Mouse (Mus musculus): Measurements from ENCODE around the gene Wdr20. TPM values are rescaled to one million over a fixed set of nuclear protein-coding genes. Genes with fewer than 3 reads are reported as not detected.

Wdr20 gene
- polyA plus RNA-seq, 1 experiment from 2014 or later, result 25.4 TPM

- peaks cover 9% of the 10 kb centered on the region; the same call in 1 of the 2 replicates for H3K36me3 ChIP-seq (ENCODE audit: insufficient read depth)
- no peaks in the 10 kb centered on the region for H3K27me3 ChIP-seq (ENCODE audit: insufficient read depth, low read length)
- no peaks in the 10 kb centered on the region for H3K9me3 ChIP-seq (ENCODE audit: low read depth, low read length)
- no peak overlapping the region for H3K4me3 ChIP-seq (ENCODE audit: low read depth, low read length)
- WGBS, result 74% methylated on average over 6 of the region's 6 CpGs
- H3K4me2 ChIP-seq, result no peak overlapping the region
- ATAC-seq (ENCODE audit: insufficient read depth) (no peak), DNase-seq (no peak)
- no peaks in the 10 kb centered on the region for H3K4me1 ChIP-seq (ENCODE audit: insufficient read depth)
- no peak overlapping the region for H3K9ac ChIP-seq
- H3K27ac ChIP-seq (ENCODE audit: low read depth), result no peak overlapping the region
- no peak for TF ChIP-seq CTCF (IDR thresholded peaks at IDR 0.05; ENCODE audit: low read depth)
Measured at GRCm38 (mm10) chr12:110796748-110797147, 59.0 kb downstream of the Wdr20 start.

DNA sequence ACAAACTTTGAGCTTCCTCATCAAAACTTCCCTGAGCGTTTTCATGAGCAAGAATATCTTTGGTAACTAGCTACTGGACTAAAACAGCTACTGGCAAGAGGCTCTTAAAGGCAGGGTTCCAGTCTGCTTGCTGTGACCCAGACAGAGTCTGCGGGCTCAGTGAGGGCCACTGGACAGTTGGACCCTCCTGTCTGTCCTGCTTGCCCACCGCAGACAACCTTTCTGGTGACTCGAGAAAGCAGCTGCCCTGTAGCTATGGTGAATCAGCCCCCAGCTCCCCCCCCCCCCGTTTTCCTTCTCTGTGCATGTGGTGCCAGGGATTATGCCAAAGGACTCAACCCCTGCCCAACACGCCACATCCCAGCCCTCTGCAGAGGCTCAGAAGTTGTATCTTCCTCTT is 59.5 kb downstream of the Wdr20 start:
- H3K9me3 ChIP-seq (ENCODE audit: low read depth, low read length), result no peaks in the 10 kb centered on the region
- H3K9ac ChIP-seq, result no peak overlapping the region
- DNase-seq (no peak), ATAC-seq (ENCODE audit: insufficient read depth) (no peak)
- H3K27me3 ChIP-seq (ENCODE audit: insufficient read depth, low read length), result no peaks in the 10 kb centered on the region
- no peak overlapping the region for H3K4me3 ChIP-seq (ENCODE audit: low read depth, low read length)
- H3K4me2 ChIP-seq, result no peak overlapping the region
- no peaks in the 10 kb centered on the region for H3K4me1 ChIP-seq (ENCODE audit: insufficient read depth)
- H3K27ac ChIP-seq (ENCODE audit: low read depth), result no peak overlapping the region
- WGBS, result 86% methylated on average over 6 of the region's 6 CpGs
- peaks cover 12% of the 10 kb centered on the region; the same call in 1 of the 2 replicates for H3K36me3 ChIP-seq (ENCODE audit: insufficient read depth)
- TF ChIP-seq CTCF (IDR thresholded peaks at IDR 0.05; ENCODE audit: low read depth), result no peak

GRCm38 (mm10) chr12:110797842-110798431 is 60.2 kb downstream of the Wdr20 start:
- Histone ChIP-seq H3K27me3 (ENCODE audit: insufficient read depth, low read length) (no peaks in the 10 kb centered on the region), H3K27ac (ENCODE audit: low read depth) (no peak overlapping the region), H3K9me3 (ENCODE audit: low read depth, low read length) (no peaks in the 10 kb centered on the region), H3K36me3 (ENCODE audit: insufficient read depth) (peaks cover 13% of the 10 kb centered on the region; the same call in 1 of the 2 replicates), H3K4me3 (ENCODE audit: low read depth, low read length) (no peak overlapping the region), H3K4me2 (no peak overlapping the region), H3K4me1 (ENCODE audit: insufficient read depth) (no peaks in the 10 kb centered on the region), H3K9ac (no peak overlapping the region)
- DNase-seq (no peak), ATAC-seq (ENCODE audit: insufficient read depth) (no peak)
- WGBS, result 81% methylated on average over 10 of the region's 10 CpGs
- TF ChIP-seq CTCF (IDR thresholded peaks at IDR 0.05; ENCODE audit: low read depth), result no peak

- no peak overlapping the region for H3K4me2 ChIP-seq
- H3K4me3 ChIP-seq (ENCODE audit: low read depth, low read length), result no peak overlapping the region
- no peak for ATAC-seq (ENCODE audit: insufficient read depth)
- DNase-seq, result no peak
- no peak overlapping the region for H3K27ac ChIP-seq (ENCODE audit: low read depth)
- H3K27me3 ChIP-seq (ENCODE audit: insufficient read depth, low read length), result no peaks in the 10 kb centered on the region
- WGBS, result 83% methylated on average over 4 of the region's 4 CpGs
- no peaks in the 10 kb centered on the region for H3K9me3 ChIP-seq (ENCODE audit: low read depth, low read length)
- no peak for TF ChIP-seq CTCF (IDR thresholded peaks at IDR 0.05; ENCODE audit: low read depth)
- peaks cover 10% of the 10 kb centered on the region; the same call in 1 of the 2 replicates for H3K36me3 ChIP-seq (ENCODE audit: insufficient read depth)
- no peaks in the 10 kb centered on the region for H3K4me1 ChIP-seq (ENCODE audit: insufficient read depth)
- no peak overlapping the region for H3K9ac ChIP-seq
Measured at GRCm38 (mm10) chr12:110799226-110799625, 61.5 kb downstream of the Wdr20 start.

DNA sequence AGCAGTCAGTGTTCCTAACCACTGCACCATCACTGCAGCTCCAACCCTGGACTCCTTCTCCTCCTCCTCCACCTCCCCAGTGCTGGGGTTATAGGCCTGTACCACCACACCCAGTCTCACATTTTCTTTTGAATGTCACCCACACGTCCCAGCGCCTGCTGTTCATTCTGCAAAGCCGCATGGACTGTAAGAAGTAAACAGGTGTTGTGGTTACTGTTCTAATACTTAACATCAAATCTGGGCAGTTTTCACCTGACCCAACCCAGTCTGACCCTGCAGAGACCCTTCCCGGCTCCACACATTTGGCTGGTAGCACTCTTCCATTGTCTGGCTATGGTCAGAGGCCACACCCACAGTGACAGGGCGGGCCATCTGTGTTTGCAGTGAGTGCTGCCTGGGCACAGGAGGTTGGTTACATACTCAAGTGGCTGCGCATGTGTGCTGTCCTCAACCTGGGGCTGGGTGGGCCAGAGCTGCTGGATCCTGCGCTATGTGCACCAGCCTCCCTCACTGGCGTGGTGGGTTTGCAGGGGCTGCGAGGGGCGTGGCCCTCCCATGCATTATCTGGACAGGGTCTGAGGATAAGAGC is 64.2 kb downstream of the Wdr20 start:
- Histone ChIP-seq H3K4me3 (ENCODE audit: low read depth, low read length) (no peak overlapping the region), H3K9me3 (ENCODE audit: low read depth, low read length) (no peaks in the 10 kb centered on the region), H3K4me2 (no peak overlapping the region), H3K4me1 (ENCODE audit: insufficient read depth) (no peaks in the 10 kb centered on the region), H3K9ac (no peak overlapping the region), H3K36me3 (ENCODE audit: insufficient read depth) (peaks cover 3% of the 10 kb centered on the region; the same call in 1 of the 2 replicates), H3K27me3 (ENCODE audit: insufficient read depth, low read length) (no peaks in the 10 kb centered on the region), H3K27ac (ENCODE audit: low read depth) (no peak overlapping the region)
- TF ChIP-seq CTCF (IDR thresholded peaks at IDR 0.05; ENCODE audit: low read depth), result no peak
- WGBS, result 72% methylated on average over 10 of the region's 10 CpGs
- DNase-seq (no peak), ATAC-seq (ENCODE audit: insufficient read depth) (no peak)

DNA sequence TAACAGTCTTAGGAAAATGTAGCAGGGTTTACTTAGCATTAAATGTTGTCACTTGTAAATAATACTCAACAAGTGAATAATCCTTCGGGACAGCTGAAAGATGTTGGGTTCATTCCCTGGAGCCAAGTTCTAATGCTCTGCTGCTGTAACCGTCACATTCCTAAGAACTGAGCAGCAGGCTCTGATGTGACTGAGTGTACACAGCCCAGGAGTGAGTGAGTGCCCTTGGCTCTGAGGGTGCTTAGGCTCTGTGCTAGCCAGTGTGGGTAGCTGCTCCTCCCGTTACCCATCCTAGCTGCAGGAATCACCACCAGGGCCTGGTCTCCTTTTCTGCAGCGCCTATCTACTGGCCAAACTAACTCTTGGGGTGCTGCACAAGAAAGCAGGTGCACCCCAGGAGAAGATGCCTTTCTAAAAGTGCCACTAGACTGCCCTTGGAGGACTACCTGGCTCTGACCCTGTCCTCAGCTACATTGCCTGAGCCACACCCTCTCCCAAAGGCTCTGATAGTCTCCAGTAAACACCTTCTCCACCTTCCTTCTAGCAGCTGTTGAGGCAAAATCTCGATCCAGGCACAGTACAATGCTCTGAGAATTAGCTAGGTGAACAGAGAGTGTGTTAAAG is 65.0 kb downstream of the Wdr20 start:
- H3K27ac ChIP-seq (ENCODE audit: low read depth), result no peak overlapping the region

DNA sequence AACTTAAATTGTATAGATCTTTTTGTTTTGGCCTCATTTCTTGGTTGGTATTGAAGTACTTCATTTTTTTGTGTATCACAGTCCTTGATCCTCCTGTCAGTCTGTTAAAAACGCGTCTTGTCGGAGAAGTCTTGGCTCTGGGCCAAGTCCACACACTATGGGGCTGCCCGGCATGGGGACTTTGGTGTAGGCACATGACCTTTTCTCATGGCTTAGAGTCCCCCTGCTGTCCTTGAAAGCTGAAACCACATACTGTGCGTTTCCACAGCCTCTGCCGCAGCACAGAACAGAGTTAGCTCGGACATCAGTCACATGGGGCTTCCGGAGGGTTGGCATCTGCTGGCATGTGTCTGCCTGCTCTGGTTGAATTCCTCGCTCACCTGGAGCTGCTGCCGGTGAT is 66.5 kb downstream of the Wdr20 start:
- DNase-seq, result peak; percentile 72
- Histone ChIP-seq H3K27me3 (ENCODE audit: insufficient read depth, low read length) (no peaks in the 10 kb centered on the region), H3K36me3 (ENCODE audit: insufficient read depth) (peaks cover 10% of the 10 kb centered on the region; the same call in 1 of the 2 replicates), H3K9me3 (ENCODE audit: low read depth, low read length) (no peaks in the 10 kb centered on the region), H3K4me2 (no peak overlapping the region), H3K4me3 (ENCODE audit: low read depth, low read length) (no peak overlapping the region), H3K9ac (no peak overlapping the region), H3K27ac (ENCODE audit: low read depth) (no peak overlapping the region), H3K4me1 (ENCODE audit: insufficient read depth) (no peaks in the 10 kb centered on the region)
- TF ChIP-seq CTCF (IDR thresholded peaks at IDR 0.05; ENCODE audit: low read depth), result 0 out of 2 replicates have a peak, but pooled peaks have one; percentile 14
- ATAC-seq (ENCODE audit: insufficient read depth), result peak; percentile 60; the same call in 1 of the 2 replicates
- 20% methylated on average over 10 of the region's 10 CpGs for WGBS

More for the DNA sequence above, 65.0 kb downstream of the Wdr20 start:
- H3K27me3 ChIP-seq (ENCODE audit: insufficient read depth, low read length), result no peaks in the 10 kb centered on the region
- WGBS, result 79% methylated on average over 5 of the region's 5 CpGs
- H3K9ac ChIP-seq, result no peak overlapping the region
- no peaks in the 10 kb centered on the region for H3K9me3 ChIP-seq (ENCODE audit: low read depth, low read length)
- DNase-seq (no peak), ATAC-seq (ENCODE audit: insufficient read depth) (no peak)
- peaks cover 3% of the 10 kb centered on the region; the same call in 1 of the 2 replicates for H3K36me3 ChIP-seq (ENCODE audit: insufficient read depth)
- H3K4me2 ChIP-seq, result no peak overlapping the region
- TF ChIP-seq CTCF (IDR thresholded peaks at IDR 0.05; ENCODE audit: low read depth), result no peak
- H3K4me3 ChIP-seq (ENCODE audit: low read depth, low read length), result no peak overlapping the region
- no peaks in the 10 kb centered on the region for H3K4me1 ChIP-seq (ENCODE audit: insufficient read depth)
